Mouse (Mus musculus): Measurements from ENCODE around the gene Slc13a4.

The Slc13a4 gene

GRCm38 (mm10) chr6:35308037-35308436 is at the start of gene Slc13a4:
TSS of gene Slc13a4 (minus strand) at chr6:35308131.
- DNase-seq (ENCODE audit: low spot score in 2 of 2) = no peak

DNA sequence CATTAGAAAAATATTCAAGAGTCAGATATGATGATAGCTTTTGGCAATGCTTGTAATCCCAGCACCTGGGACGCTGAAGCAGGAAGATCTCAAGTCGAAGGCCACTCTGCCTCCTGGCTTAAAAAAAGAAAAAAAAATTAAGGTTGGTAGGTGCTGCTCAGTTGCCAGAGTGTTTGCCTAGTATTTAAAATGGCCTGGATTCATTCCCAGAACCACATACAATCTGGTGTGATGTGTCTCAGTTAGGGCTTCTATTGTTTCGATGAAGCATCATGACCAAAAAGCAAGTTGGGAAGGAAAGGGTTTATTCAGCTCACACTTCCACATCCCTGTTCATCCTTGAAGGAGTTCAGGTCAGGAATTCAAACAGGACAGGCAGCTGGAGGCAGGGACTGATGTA is 47.4 kb upstream of the Slc13a4 start:
- DNase-seq (ENCODE audit: low spot score in 2 of 2) = no peak

GRCm38 (mm10) chr6:35354622-35354998 is 46.7 kb upstream of the Slc13a4 start:
- peak; percentile 9 to 10 for DNase-seq (ENCODE audit: low spot score in 2 of 2)

GRCm38 (mm10) chr6:35353846-35354621 is 46.1 kb upstream of the Slc13a4 start:
- DNase-seq (ENCODE audit: low spot score in 2 of 2) = no peak

- no peak for DNase-seq (ENCODE audit: low spot score in 2 of 2)
These were observed 45.5 kb upstream of the Slc13a4 start for GRCm38 (mm10) chr6:35353416-35353815.

- no peak for DNase-seq (ENCODE audit: low spot score in 2 of 2)
These were observed 44.9 kb upstream of the Slc13a4 start for GRCm38 (mm10) chr6:35352867-35353266.

DNA sequence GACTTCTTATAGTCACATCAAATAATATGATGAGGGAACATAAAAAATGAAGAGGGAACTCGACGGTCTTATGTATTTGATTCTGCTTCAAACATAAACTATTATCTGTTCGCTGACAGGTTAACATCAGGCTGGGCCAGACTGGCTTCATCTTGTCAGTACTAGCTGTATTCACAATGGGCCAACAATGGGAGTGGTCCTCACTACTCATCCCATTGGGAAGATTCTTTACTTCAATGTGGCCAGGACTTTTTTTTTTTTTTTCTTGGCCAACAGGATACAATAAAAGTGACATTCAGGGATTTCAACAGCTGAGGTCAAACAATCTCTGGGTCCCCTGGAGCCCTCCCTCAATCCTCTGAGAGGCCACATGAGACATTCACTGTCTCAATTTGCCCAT is 43.9 kb upstream of the Slc13a4 start:
- DNase-seq (ENCODE audit: low spot score in 2 of 2) = no peak

GRCm38 (mm10) chr6:35349784-35350183 is 41.9 kb upstream of the Slc13a4 start:
- DNase-seq (ENCODE audit: low spot score in 2 of 2) = no peak

DNA sequence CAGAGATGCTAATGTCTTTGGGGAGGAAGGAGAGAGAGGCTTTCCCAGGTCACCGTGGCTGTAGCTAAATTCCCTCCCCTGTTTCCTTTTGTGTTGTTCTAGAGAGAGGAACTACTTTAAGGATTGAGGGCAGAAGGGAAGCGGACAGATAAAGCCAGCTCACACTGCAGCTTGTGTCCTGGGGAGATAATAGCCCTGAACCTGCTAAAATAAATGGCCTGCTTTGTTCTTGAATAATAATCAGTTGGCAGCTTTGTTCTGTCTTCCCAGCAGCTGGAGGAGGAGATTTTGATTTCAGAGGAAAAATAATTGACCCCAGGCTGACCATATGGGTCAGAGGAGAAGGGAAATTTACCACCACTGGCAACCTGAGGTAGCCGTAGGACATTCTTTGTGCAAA is 30.7 kb upstream of the Slc13a4 start:
- DNase-seq (ENCODE audit: low spot score in 2 of 2) = no peak

DNA sequence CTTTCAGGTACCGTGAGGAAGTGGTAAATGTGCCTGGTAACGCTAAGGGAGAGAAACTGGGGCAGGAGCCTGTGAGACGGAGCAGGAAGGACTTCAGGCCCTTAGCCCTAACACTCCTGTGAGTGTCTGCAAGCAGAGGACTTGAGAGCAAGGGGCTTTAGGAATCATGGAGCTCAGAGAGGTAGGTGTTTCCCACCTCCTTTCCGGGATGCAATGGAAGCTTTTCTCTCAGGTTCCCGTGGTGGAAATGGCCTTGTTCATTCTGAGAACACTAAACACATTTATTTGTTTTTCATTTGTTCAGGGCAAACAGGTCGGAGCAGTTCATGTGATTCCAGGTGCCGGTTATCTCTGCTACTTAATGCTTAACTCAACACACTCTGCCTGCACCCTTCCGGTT is 29.9 kb upstream of the Slc13a4 start:
- no peak for DNase-seq (ENCODE audit: low spot score in 2 of 2)

GRCm38 (mm10) chr6:35335452-35335851 is 27.5 kb upstream of the Slc13a4 start:
- DNase-seq (ENCODE audit: low spot score in 2 of 2) = no peak

DNA sequence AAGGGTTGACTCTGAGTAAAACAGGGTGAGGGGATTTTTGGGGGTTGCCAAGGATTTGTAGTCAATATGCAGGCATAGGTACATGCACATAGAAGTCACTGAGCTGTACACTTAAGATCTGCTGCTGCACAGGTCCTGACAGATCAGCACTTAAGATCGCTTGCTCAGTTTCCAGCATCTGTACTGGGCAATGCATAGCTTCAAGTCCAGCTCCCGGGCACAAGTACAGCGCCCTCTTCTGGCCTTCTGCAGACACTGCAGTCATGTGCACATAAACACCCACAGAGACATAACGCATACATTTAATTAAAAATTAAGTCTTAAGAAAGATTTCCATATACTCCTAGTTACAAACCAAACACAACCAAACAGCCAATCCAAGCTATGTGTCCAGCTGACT is 26.3 kb upstream of the Slc13a4 start:
- no peak for DNase-seq (ENCODE audit: low spot score in 2 of 2)

DNA sequence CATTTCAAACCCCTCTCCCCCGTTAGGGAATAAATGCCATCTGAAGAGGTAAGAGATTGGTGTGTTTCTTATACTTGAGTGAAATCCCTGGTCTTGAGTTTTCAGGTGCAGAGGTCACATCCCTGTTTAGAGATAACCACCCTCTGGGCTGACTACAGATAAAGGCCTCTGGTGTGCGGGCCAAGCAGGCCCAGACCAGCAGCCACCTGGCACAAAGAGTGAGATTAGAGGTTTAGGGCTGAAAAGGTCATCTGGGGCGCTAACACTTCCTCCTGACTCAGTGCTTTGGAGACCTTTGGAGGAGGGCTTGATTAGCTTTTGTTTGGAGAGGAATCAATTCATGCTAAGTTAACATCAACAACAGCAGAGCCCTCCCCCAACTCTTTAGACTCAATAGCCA is 25.7 kb upstream of the Slc13a4 start:
- no peak for DNase-seq (ENCODE audit: low spot score in 2 of 2)

GRCm38 (mm10) chr6:35330834-35331233 is 22.9 kb upstream of the Slc13a4 start:
- no peak for DNase-seq (ENCODE audit: low spot score in 2 of 2)

DNA sequence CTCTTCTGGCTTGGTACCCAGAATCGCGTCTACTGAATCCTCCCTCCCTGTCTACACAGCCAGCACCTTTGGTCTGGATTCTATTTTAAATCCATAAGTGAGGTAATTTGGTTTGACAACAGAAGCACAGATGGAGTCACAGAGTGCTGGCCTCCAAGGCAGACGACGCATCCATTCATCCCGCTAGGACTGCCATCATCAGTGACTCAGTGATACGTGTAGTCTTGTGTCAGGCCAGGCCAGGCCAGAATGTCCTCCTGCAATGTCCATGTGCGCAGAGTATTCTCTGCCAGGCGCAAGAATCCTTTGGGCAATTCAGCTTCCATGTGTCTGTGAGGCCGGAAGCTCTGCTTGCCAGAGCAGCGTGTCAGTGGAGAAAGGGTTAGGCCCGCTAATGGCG is 22.0 kb upstream of the Slc13a4 start:
- DNase-seq (ENCODE audit: low spot score in 2 of 2) = no peak

GRCm38 (mm10) chr6:35326111-35326515 is 18.2 kb upstream of the Slc13a4 start, which contains the start of gene Fam180a:
TSS of gene Fam180a (minus strand) at chr6:35326141.
- DNase-seq (ENCODE audit: low spot score in 2 of 2) = no peak

GRCm38 (mm10) chr6:35324306-35324705 is 16.4 kb upstream of the Slc13a4 start:
- no peak for DNase-seq (ENCODE audit: low spot score in 2 of 2)

- no peak for DNase-seq (ENCODE audit: low spot score in 2 of 2)
These were observed 15.1 kb upstream of the Slc13a4 start for GRCm38 (mm10) chr6:35323046-35323445.

DNA sequence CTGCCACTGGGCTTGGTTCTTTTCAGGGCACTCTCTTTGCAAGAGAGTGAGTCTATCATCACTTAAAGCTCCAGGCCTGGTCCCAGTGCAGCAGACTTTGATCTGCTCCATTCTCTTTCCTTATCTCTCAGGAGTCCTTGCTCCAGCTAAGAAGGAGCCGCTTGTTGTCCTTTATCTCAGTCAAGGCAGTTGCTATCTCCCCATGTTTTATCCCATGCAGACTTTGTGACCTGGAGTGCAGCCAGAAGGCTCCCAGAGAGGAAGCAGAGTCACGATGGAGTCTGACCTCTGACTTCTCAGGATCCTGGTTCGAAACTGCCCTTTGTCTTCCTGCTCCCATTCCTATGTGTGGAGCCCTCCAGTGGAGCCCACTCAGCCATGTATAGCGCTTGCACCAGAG is 13.2 kb upstream of the Slc13a4 start:
- no peak for DNase-seq (ENCODE audit: low spot score in 2 of 2)

- DNase-seq (ENCODE audit: low spot score in 2 of 2) = no peak
These were observed 11.9 kb upstream of the Slc13a4 start for GRCm38 (mm10) chr6:35319850-35320249.

DNA sequence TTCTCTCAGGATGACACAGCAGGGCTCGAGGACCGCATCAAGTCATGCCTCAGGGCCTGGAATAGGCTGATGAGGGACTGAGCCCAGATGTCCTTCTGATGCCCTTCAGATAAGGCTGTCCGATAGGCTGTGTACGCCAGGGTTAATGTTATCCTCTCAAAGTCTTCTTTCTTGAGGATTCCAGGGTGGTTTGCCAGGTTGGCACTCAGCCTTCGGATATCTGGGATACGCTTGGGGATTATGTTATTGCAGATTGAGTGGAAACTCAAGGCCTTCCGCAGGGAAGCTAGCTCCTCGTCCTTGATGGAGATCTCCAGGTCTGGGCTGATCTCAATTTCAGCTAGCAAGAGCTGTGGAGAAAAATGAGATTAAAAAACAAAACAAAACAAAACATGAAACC is 5.6 kb upstream of the Slc13a4 start:
- no peak for DNase-seq (ENCODE audit: low spot score in 2 of 2)

GRCm38 (mm10) chr6:35309406-35309805 is 1.5 kb upstream of the Slc13a4 start:
- no peak for DNase-seq (ENCODE audit: low spot score in 2 of 2)

GRCm38 (mm10) chr6:35307136-35307535 is 795 bp downstream of the Slc13a4 start:
- DNase-seq (ENCODE audit: low spot score in 2 of 2) = no peak

DNA sequence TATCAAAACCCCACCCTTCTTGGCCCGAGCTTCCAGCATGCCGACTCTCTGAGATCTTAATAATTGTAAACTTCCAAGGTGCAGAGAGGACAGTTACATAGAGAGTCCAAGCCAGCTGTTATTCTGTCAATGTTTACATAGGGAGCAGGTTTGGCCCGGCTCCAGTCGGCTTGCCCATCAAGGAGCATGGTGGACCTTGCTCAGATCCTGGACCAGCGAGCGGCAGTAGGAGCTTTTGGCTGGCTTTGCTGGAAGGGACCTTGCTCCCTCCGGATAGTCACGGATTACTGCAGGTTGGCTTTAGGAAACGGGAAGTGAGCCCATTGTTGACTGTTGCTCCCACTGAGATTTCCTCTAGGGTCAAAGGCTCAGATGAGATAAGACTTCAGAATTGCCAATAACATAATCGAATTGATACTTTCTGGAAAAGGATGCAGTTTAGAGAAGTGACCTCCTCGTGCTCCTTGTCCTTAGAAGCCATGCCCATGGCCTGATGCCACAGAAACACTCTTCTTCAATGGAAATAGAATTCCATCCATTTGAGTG is 4.5 kb downstream of the Slc13a4 start:
- DNase-seq (ENCODE audit: low spot score in 2 of 2) = no peak
